Mouse (Mus musculus) midbrain, embryonic 15.5 days (tissue): ENCODE measurements around the gene Zfp189. TPM values are rescaled to one million over a fixed set of nuclear protein-coding genes. Genes with fewer than 3 reads are reported as not detected.
"Not testable (repeated sequence)": the region's sequence is repeated elsewhere in the genome, so short reads cannot be mapped to it uniquely, and the experiment has no call there.

Experiments
- ATAC-seq: fragments of 200-750 bp; cut with Nextera tagmentation; replicated peaks from 2 replicates; pipeline ENCODE4 v1.8.0; 2017; ENCODE audit warnings: moderate TSS enrichment
- H3K27ac ChIP-seq: fragments of 300-500 bp; sonication (generic); 2 replicates; pipeline ENCODE4 v1.5.1; 2015; ENCODE audit warnings: mild to moderate bottlenecking, inconsistent platforms
- H3K27me3 ChIP-seq: fragments of 300-500 bp; sonication (generic); replicated peaks from 2 replicates; pipeline ENCODE4 v1.6.1; 2015; ENCODE audit warnings: inconsistent platforms
- H3K36me3 ChIP-seq: fragments of 300-500 bp; sonication (generic); replicated peaks from 2 replicates; pipeline ENCODE4 v1.6.1; 2015; ENCODE audit warnings: inconsistent platforms
- H3K4me1 ChIP-seq: fragments of 300-500 bp; sonication (generic); 2 replicates; pipeline ENCODE4 v1.6.1; 2015; ENCODE audit warnings: inconsistent platforms
- H3K4me2 ChIP-seq: fragments of 300-500 bp; sonication (generic); 2 replicates; pipeline ENCODE4 v1.6.1; 2015; ENCODE audit warnings: inconsistent platforms, mild to moderate bottlenecking, moderate library complexity
- H3K4me3 ChIP-seq: fragments of 300-500 bp; sonication (generic); 2 replicates; pipeline ENCODE4 v1.5.1; 2015; ENCODE audit warnings: mild to moderate bottlenecking, inconsistent platforms
- H3K9ac ChIP-seq: fragments of 300-500 bp; sonication (generic); 2 replicates; pipeline ENCODE4 v1.6.1; 2015; ENCODE audit warnings: mild to moderate bottlenecking, inconsistent platforms
- H3K9me3 ChIP-seq: fragments of 300-500 bp; sonication (generic); 2 replicates; pipeline ENCODE4 v1.6.1; 2016; ENCODE audit warnings: inconsistent platforms
- WGBS: fragments of 180-500 bp; shearing (Covaris S2); methylation state at CpG from one replicate; pipeline ENCODE4 v1.1.7; 2015; ENCODE audit warnings: mixed read lengths; 5-methylcytosine and 5-hydroxymethylcytosine counted together
- polyA plus RNA-seq: library from polyadenylated mRNA; unstranded; fragments of >200 nt; fragmentation: Nextera tagmentation; extraction: Ambion mirVana; gene quantifications from 2 replicates; pipeline ENCODE4 v1.2.1, GENCODE M21; 2015

Gene Zfp189
- polyA plus RNA-seq, result 12.6 and 12.8 TPM in 2 replicates

DNA sequence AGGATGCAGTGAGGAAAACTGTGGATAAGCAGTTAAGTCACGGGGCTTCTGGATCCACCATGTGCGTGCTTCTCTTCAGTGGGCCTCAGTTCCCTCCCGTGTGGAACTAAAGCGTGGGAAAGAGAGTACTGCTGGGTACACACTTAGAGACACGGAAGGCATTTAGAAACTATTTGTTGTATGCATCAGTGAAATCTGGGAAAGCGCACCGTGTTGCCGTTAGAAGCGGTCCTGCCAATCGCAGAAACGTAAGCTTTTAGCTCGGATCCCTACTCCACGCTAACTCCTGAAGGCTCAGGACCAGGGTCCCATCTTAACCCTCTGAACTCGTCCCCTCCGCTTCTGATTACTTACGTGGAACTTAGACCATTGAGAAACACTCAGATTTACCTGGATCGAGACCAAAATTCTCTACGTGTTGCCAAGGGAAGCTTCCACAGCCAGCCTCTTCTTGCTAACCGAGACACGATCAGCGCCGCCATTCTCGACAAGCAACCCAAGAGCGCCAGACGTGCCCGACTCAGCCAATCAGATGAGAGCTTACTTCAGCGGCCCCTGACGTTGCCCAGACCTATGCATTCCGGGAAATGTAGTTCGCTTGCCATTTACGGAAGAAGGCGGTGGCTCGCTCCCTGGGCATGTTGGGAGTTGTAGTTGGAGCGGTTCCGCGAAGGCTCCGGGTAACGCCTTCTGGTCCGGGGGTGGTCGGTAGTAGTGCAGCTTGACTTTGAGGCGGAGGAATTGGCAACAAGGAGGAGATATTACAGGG lies at the start of gene Zfp189, which contains the start of gene Mrpl50:
Gene Zfp189, plus strand, starts transcription at position 605 of the 769 bp plus-strand sequence.
Gene Mrpl50, minus strand, starts transcription at position 522 of the 769 bp plus-strand sequence.
- Histone ChIP-seq H3K9ac (peak within 1 kb of the TSS; percentile 70), H3K27ac (peak within 1 kb of the TSS; percentile 76), H3K27me3 (no peaks in the 10 kb centered on the region), H3K9me3 (no peaks in the 10 kb centered on the region), H3K36me3 (peaks cover 7% of the 10 kb centered on the region; the same call in 1 of the 2 replicates), H3K4me1 (peaks cover 30% of the 10 kb centered on the region), H3K4me2 (peak within 1 kb of the TSS; percentile 58), H3K4me3 (peak within 1 kb of the TSS; percentile 57)
- under 1% methylated on average over 41 of the region's 41 CpGs for WGBS
- peak; percentile 99 for ATAC-seq

DNA sequence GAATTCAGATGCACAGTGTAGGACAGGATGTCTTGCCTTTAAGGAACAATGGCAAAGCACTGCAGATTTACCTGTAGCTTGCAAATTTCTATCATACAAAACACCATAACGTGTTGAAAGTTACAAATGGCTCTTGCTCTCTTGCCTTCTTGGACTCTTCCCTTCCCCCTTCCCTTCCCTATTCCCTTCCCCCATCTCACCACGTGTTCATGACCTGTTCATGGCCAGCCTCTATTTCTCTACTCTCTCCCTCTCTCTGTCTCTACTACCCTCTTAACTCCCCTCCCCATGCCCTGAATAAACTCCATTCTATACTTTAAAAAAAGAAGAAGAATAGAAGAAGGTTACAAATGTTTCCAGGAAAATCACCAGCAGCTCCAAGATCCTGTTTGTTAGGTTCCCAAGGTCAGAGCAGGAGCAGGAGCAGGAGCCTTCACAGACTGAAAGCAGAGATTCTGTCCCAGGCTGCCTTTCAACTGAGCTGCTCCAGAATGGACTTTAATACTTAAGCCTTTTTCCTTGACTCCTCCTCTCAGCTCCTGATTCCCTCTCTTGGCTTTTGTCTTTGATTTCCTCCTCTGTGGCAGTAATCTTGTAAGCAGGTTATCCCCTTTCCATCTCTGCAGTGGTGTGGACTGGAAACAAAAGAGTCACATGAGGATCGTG lies 47.4 kb upstream of the Zfp189 start, which contains the start of gene Acnat1:
Gene Acnat1, minus strand, starts transcription at position 478 of the 666 bp plus-strand sequence.
- Histone ChIP-seq H3K36me3 (no peaks in the 10 kb centered on the region), H3K27ac (no peak within 1 kb of the TSS), H3K9ac (no peak within 1 kb of the TSS), H3K27me3 (no peaks in the 10 kb centered on the region), H3K4me1 (0 out of 2 replicates have a peak, but pooled peaks cover 4% of the 10 kb centered on the region), H3K9me3 (no peaks in the 10 kb centered on the region), H3K4me3 (no peak within 1 kb of the TSS), H3K4me2 (no peak within 1 kb of the TSS)
- no peak for ATAC-seq
- WGBS, result 31% methylated on average over 3 of the region's 3 CpGs

DNA sequence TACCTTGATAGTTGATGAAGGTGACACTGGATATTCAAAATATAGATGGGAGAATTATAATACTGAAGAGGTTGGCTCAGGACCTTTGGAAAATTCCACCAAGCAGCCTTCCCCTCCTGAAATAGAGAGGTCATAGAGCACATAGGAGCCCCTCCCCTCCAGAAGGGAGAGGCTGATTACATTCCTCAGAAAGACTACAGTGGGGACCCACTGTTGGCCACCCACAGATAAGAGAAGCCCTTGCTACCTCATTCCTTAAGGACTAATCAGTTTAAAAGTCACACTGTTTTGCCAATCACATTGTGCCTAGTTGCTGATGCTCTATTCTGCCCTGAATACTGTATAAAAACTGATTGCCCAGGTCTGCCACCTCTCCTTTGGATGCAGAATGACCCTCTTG lies 46.4 kb upstream of the Zfp189 start:
- H3K4me3 ChIP-seq, result no peak overlapping the region
- H3K9ac ChIP-seq, result no peak overlapping the region
- no peak overlapping the region for H3K4me2 ChIP-seq
- H3K9me3 ChIP-seq, result no peaks in the 10 kb centered on the region
- H3K4me1 ChIP-seq, result 0 out of 2 replicates have a peak, but pooled peaks cover 4% of the 10 kb centered on the region
- no peaks in the 10 kb centered on the region for H3K27me3 ChIP-seq
- H3K27ac ChIP-seq, result no peak overlapping the region
- ATAC-seq, result no peak
- H3K36me3 ChIP-seq, result no peaks in the 10 kb centered on the region

DNA sequence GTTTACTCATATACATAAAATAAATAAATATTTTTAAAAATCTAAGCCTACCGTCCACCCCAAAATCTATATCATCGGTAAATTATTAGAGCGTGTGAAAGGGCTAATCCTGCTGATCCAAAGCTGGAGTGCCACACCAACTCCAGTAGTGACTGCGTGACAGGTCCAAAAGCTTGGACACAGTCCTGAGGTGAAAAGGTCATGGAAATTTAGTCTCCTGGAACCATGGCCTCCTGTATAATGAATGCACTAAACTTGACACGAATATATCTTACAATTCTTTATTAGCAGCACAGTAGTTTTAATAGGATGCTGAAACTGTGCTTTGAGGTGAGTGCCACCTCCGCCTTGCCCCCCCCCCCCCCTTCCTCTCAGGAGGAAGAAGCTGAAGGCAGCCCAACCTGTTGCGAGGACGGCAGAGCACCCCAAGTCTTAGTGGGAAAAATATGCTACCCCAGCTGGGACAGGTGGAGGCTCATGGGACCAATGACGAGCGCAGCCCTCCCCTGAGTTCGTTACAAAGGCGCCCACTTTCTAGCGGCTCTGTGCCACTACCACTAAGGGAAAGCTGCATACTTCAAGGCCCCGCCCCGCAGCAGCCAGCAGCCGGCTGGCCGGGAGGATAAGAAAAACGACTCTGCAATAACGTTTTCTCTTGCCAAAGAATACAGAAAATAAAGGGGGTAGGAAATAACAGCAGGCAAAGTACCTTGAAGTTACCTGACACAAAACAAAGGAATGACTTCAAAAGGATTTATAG lies 42.7 kb upstream of the Zfp189 start:
- 16% methylated on average over 19 of the region's 19 CpGs for WGBS
- peak; percentile 60; the same call in 1 of the 2 replicates for ATAC-seq
- H3K9ac ChIP-seq, result no peak overlapping the region

DNA sequence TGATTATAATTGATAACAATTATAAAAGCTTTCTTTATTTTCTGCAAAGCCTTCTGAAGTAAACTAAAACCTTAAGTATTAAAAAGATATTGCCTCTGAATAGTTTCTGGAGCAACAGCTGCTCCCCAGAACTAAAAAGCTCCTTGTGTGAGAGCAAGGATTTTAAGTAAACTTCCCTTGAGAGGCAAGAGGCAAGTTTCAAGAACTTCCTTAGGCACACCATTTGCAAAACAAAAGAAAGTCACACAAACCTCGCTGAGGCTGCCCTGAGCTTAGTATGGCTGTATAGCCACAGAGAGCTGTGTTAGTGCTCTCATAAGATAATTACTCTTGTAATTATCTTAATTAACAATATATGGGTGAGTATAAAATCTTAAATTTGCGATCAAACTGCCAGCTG lies 41.9 kb upstream of the Zfp189 start:
- H3K27me3 ChIP-seq, result not testable (repeated sequence)

More for the DNA sequence above, 42.7 kb upstream of the Zfp189 start:
- Histone ChIP-seq H3K4me2 (peak overlapping the region; percentile 48), H3K4me1 (peaks cover 7% of the 10 kb centered on the region; the same call in 1 of the 2 replicates), H3K4me3 (peak overlapping the region; percentile 18; the same call in 1 of the 2 replicates), H3K36me3 (no peaks in the 10 kb centered on the region), H3K9me3 (no peaks in the 10 kb centered on the region), H3K27me3 (no peaks in the 10 kb centered on the region), H3K27ac (no peak overlapping the region)

DNA sequence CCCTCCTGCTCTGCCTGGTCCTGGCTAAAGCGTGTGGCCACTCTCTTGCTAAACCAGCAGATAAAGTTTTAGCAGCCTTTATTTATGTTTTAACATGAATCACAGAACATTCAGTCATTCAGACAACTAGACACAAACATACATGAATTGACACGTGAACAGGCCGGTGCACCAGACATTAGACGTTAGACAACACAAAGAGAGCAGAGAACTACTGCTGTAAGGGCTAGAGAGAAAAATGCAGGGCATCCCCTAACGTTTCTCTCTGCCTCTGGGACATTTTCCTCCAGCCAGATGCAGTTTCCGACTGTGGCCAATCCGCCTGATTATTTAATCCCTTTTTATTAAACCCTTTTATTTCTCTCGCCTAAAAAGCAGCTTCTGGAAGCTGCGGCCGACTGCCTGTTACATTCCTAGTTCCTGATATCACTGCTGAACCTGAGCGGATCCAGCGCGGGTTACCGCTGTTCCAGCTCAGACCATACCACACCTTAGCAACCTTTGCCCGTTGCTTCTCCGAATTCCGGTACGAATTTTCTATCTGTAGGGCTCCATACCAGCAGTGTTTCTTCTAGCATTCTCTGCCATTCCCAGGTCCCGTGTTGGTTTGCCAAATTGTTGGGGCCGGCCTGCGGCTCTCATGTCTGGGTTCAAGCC lies 40.7 kb upstream of the Zfp189 start:
- 21% methylated on average over 21 of the region's 21 CpGs for WGBS
- no peak overlapping the region for H3K27ac ChIP-seq
- peak overlapping the region; percentile 18; the same call in 1 of the 2 replicates for H3K4me2 ChIP-seq
- peaks cover 7% of the 10 kb centered on the region; the same call in 1 of the 2 replicates for H3K4me1 ChIP-seq
- H3K4me3 ChIP-seq, result no peak overlapping the region
- no peak overlapping the region for H3K9ac ChIP-seq
- H3K27me3 ChIP-seq, result no peaks in the 10 kb centered on the region
- no peak; the same call in 1 of the 2 replicates for ATAC-seq
- no peaks in the 10 kb centered on the region for H3K9me3 ChIP-seq
- H3K36me3 ChIP-seq, result no peaks in the 10 kb centered on the region

More for the DNA sequence above, 41.9 kb upstream of the Zfp189 start:
- not testable (repeated sequence) for H3K36me3 ChIP-seq, H3K4me1 ChIP-seq, H3K27ac ChIP-seq, H3K9ac ChIP-seq, H3K4me3 ChIP-seq, H3K4me2 ChIP-seq, ATAC-seq, H3K9me3 ChIP-seq
- 13% methylated on average over 2 of the region's 2 CpGs for WGBS

DNA sequence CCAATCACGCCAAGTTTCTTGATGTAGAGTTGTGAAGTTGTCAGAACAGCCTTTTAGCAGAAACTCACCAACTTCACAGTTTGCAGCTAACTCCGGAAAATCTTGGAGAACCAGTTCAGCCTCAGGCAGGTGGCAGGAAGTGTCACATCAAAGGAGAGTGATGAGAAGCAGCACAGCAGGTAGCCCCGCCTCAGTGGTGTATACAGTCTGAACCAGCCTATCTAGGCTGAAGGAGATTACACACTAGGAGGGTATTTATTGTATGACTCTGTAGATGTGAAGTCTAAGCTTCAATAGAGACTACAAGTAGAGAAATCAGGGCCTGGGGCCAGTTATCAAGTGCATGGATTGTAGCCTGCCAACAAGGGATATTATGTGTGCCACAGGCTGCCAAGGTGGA lies 40.1 kb upstream of the Zfp189 start:
- no peaks in the 10 kb centered on the region for H3K9me3 ChIP-seq
- H3K36me3 ChIP-seq, result no peaks in the 10 kb centered on the region
- H3K4me1 ChIP-seq, result peaks cover 7% of the 10 kb centered on the region; the same call in 1 of the 2 replicates
- ATAC-seq, result 0 out of 2 replicates have a peak, but pooled peaks have one; percentile 27
- H3K9ac ChIP-seq, result no peak overlapping the region
- no peak overlapping the region for H3K4me2 ChIP-seq
- no peak overlapping the region for H3K27ac ChIP-seq
- 56% methylated on average over 3 of the region's 3 CpGs for WGBS
- no peak overlapping the region for H3K4me3 ChIP-seq
- no peaks in the 10 kb centered on the region for H3K27me3 ChIP-seq

DNA sequence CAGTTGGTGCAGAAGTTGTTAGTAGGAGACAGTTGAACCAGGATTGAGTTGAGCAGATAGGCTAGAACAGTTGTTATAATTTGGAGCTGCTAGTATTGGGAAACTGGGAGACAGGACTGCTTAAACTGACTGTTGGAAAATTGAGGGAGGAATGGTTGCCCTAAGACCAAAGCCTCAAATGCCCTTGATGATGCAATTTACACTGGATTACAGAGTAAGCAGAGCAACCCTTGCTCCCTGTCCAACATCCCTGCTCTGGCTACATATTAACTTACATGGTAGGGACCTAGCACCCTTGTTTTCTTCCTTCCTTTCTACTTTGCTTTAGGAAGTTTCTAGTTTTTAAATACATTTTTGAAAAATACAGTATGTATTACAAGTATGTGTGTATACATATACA lies 35.5 kb upstream of the Zfp189 start:
- no peak overlapping the region for H3K9ac ChIP-seq
- no peak for ATAC-seq

DNA sequence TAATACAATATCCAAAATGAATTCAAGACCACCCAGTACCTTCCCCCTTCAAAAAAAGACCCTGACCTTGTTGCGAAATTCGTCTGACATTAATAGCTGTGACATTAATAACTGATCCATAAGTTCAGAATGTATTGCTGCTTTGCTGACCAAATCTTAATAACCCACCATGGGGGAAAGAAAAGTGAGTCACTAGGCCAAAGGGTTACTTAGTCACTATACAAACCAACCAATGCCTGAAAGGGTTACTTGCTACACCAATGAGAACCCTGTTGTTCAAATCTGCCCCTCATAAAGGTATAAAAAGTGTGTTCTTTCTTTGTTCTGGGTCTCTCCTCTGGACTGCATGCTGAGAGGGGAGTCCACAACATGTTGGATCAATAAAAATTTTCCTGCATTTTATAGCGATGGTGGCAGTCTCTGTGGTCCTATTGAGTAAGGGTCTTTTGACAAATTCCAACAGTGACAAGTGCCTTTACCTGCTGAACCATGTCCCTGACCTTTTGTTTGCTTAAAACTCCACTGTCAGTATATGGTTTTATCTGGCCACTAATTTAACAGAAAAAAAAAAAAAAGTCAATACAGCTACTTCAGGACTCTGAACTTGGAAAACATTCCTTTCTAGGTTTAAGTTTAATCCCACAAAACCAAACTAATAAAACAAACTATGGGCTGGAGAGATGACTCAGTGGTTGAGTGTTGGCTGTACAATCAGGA lies 34.9 kb upstream of the Zfp189 start:
- ATAC-seq, H3K4me1 ChIP-seq, H3K27ac ChIP-seq, H3K27me3 ChIP-seq, H3K4me3 ChIP-seq, H3K4me2 ChIP-seq, H3K9ac ChIP-seq, H3K36me3 ChIP-seq, H3K9me3 ChIP-seq: not testable (repeated sequence)
- 78% methylated on average over 3 of the region's 3 CpGs for WGBS

More for the DNA sequence above, 35.5 kb upstream of the Zfp189 start:
- Histone ChIP-seq H3K4me3 (no peak overlapping the region), H3K4me1 (no peaks in the 10 kb centered on the region), H3K36me3 (no peaks in the 10 kb centered on the region), H3K27me3 (no peaks in the 10 kb centered on the region), H3K27ac (no peak overlapping the region), H3K9me3 (no peaks in the 10 kb centered on the region), H3K4me2 (no peak overlapping the region)

DNA sequence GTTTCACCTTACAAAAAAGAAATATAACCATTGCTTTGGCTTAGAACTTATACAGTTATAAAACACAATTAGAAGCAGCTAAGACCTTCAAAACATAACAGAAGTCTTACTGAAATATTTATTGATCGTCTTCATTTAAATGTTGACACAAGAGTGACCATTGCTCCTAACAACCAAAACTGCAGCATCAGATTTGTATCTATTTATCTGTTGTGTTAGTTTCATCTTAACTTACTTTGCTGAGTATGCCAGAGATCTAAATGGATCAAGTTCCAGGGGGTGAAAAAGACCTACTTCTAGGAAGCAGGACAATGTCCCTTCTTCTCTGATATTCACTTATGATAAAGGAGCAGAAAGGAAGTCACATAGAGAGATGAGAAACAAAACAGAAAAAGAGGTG lies 17.4 kb upstream of the Zfp189 start:
- Histone ChIP-seq H3K9me3 (no peaks in the 10 kb centered on the region), H3K4me1 (no peaks in the 10 kb centered on the region), H3K9ac (no peak overlapping the region), H3K4me2 (no peak overlapping the region), H3K27ac (no peak overlapping the region), H3K4me3 (no peak overlapping the region), H3K36me3 (no peaks in the 10 kb centered on the region), H3K27me3 (no peaks in the 10 kb centered on the region)
- 93% methylated on average over 1 of the region's 1 CpGs for WGBS
- no peak for ATAC-seq

DNA sequence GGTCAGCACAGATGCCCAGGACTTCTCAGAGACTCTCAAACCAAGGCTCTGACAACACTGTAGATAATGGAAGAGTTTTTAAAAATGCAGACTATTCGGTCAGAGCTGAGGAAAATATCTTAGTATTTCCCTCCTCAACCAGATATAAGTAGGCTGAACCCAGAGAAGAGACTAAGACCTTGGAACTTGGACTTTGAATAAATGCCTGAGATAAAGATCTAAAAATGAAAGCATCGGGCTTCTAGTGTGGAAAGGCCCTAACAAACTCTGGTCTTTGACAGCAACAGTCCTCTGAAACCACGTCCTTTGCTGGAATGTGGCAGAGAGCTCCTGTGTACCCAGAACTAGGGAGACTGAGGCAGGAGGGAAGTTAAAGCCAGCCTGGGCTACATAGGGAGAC lies 14.6 kb upstream of the Zfp189 start, which contains the start of gene Baat:
Gene Baat, minus strand, starts transcription at position 172 of the 400 bp plus-strand sequence.
- Histone ChIP-seq H3K27me3 (no peaks in the 10 kb centered on the region), H3K27ac (no peak within 1 kb of the TSS), H3K36me3 (no peaks in the 10 kb centered on the region), H3K4me2 (no peak within 1 kb of the TSS), H3K9ac (no peak within 1 kb of the TSS), H3K9me3 (no peaks in the 10 kb centered on the region), H3K4me3 (no peak within 1 kb of the TSS), H3K4me1 (no peaks in the 10 kb centered on the region)
- ATAC-seq, result no peak
- 86% methylated on average over 3 of the region's 3 CpGs for WGBS
